Mouse (Mus musculus) left cerebral cortex, adult 9 months (tissue): ENCODE measurements around the gene Msi2.
A peak's percentile ranks its signal among the peaks of the same experiment; 100 is the strongest.

Experiments
- DNase-seq, 2 experiments: peaks; one replicate each; pipeline ENCODE4 v3.0.0; 2022; ENCODE audit warnings: low spot score in 2 of 2

Msi2 gene

GRCm38 (mm10) chr11:88561191-88561590 lies 157.1 kb downstream of the Msi2 start:
- DNase-seq = no peak

DNA sequence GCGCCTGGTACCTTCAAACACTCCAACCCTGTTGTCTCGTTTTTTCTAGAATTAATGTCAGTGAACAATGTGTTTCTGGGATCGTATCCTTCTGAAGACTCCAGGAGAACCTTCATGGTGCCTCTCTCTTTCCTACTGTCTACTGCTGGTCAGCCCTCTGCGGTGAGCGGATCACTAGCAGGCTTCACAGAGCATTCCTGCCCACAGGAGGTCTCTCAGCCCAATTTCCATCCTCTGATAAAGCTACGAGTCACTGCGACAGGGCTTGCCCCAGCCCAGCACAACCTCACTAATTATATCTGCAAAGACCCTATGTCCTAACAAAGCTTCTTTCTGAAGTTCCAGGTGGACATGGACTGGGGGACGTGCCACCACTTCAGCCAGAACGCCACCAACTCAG lies 157.7 kb downstream of the Msi2 start:
- DNase-seq = no peak

DNA sequence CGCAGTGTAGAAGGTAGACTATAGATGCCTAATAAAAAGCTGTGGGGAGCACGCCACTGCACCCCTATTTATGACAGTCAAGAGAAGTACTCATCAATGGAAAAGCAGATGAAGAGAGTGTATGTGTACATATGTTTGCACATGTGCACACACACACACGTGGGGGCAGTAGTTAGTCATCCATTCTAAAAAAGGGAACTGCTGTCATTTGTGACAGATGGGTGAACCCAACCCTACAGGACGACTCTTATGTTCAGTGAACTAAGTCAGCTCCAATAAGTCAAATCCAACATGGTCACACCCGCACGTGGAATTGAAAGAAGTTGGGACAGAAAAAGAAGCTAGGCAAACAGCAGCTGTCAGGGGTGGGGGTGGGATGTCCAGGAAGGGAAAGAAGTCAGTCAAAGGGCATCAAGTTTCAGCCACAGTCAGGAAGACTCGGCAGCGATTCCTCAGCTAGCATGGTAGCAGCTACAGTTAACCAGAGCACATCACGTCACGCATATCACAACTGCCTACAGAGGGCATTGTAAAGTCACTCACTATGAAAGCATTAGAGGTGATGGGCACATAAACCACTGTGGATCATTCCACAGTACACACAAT lies 158.8 kb downstream of the Msi2 start:
- no peak for DNase-seq

DNA sequence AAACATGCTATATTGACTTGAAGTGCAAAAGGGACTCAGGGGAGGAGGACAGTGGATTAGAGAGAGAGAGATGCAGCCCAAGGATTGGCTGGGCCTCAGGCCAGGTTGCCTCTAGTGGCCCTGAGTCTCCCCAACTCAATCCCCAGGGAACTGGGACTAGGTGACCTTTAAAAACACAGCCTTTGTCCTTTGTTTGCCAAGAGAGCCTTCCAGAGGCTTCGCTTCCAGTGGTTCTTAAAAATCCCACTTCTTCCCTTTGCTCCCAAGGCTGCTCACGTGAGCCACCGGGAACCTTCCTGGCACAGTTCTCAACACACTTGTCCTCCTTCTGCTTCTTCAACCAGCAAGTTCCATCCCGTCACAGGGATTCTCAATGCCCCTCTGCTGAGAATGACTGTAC lies 159.6 kb downstream of the Msi2 start:
- DNase-seq = no peak

DNA sequence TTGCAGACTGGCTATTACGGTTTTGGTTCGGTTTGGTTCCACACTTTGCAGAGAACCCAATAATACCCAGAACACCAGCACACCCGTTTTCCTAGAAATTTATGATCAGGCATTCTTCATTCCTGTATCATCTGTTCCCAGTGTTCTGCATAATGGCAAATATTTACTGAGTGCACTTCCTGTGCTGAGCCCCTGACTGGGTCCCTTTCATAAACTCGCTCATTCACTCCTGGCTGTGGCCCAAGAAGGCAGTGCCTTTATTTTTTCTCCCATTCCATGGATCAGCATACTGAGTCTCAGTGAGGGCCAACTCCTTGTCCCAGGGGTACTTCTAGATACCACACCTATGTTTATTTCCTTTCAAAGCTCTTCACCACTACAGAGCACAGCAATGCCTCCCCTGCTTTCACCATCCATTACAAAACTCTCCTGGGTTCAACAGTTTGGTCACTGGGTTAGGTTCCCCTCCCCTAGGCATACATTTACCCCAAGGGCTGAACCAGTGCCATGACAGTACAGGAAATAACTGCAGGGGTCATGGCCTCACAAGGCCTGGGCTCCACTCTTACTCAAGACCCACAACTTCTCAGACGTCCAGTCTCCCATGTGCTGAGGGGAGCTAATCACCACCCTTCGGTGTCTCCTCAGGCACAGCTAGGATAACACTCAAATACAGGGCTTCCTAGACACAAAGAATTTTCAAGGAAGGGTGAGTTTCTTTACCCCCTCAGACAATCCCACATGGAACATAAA lies 160.3 kb downstream of the Msi2 start:
- no peak for DNase-seq

DNA sequence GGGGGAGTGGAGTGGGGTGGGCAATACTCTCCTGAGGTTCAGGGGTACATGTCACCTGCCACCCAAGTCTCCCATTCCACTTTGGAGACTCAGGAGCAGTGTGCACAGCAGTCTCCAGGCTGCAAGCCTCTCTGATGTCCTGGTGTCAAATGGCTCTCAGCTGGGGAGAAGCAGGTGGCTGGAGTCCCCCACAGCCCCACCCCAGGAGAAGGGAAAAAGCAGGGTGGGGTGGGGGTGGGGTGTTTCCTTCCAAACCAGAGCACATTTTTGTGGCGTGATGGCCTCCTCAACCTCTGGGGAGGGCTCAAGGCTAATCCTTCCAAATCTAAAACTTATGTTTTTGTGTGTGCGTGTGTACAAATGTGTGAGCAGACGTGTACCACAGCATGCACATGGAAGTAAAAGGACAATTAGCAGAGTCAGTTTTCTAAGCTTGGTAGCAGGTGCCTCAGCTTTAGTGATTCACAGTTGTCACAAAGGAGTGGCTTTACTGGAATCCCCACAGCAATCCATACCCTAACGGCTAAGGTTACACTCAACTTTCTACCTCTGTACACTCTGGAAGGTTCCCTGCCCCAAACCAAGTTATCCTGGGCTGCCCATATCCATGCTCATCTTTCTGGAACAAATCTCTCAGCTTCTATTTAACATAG lies 161.1 kb downstream of the Msi2 start:
- no peak for DNase-seq

- no peak for DNase-seq
Measured at GRCm38 (mm10) chr11:88555902-88556549, 162.3 kb downstream of the Msi2 start.

- no peak for DNase-seq
Measured at GRCm38 (mm10) chr11:88555232-88555818, 163.0 kb downstream of the Msi2 start.

DNA sequence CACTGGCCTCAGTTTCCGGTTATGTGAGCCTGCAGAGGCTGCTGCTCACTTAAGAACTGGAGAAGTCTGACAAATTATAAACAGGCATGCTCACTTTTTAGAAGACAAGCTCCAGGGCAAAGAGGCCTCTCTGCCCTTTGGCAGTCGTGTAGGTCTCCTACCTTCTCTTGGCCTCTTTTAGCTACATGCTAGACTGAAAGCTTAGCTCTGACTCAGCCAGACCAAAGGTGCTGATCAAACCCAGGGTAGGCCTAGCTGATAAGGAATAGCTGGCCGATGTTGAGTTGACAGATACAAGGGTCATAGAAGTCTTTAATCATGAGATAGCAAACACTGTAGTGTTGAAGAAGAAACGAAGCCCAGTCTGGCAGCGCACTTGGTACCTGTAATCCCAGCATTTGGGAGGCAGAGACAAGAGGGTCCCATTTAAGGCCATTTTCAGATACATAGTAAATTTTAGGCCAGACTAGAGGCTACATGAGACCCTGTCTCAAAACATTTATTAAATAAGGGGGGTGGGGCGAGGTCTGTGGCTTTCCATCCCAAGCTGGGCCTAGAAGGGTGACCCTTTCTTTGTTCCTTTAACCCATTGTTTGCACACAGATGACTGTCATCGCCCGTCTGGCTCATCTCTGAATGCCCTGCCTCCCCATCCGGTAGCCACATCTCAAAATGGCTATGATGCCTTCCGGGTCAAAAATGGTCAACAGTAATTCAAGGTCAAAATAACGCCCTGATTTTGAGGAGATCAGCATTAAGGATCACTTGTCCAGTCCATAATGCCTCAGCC lies 164.6 kb downstream of the Msi2 start:
- no peak for DNase-seq

- peak; percentile 20 to 82 for DNase-seq
Measured at GRCm38 (mm10) chr11:88552987-88553386, 165.3 kb downstream of the Msi2 start.

DNA sequence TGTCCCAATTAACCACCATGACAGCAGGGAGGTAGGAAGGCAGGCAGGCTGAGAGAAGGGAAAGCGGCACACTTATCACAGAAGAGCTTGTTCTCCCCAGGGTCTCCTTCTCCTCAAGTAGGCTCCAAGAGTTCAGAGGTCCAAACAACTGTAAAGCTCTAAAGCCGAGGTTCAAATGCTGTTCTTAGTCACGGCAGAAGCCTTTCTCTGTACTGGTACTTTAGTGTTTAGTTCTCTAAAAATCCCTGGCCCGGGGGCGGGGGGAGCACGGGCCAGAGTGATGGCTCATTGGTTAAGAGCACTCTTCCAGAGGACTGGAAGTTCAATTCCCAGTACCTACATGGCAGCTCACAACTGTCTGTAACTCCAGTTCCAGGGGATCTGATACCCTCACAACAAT lies 165.9 kb downstream of the Msi2 start:
- no peak for DNase-seq

DNA sequence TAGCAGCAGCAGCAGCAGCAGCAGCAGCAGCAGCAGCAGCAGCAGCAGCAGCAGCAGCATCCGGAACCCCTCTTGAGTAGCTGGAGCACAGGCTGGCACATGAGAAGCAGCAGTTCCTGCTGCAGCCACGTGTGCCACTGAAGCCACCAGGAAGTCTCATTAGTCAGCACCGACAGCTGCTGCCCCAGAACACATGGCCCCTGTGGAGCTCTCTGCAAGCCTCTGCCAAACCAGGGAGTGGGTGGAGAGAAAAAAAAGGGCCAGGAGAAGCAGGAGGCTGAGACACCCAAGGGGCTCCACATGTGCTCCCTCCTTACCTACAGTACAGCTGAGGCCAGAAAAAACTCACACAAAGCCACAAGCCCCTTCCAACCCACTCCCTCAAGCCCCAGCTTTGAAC lies 167.3 kb downstream of the Msi2 start:
- DNase-seq = peak; percentile 37 to 48

GRCm38 (mm10) chr11:88550083-88550907 lies 168.0 kb downstream of the Msi2 start:
- no peak for DNase-seq

GRCm38 (mm10) chr11:88549529-88549900 lies 168.8 kb downstream of the Msi2 start:
- no peak for DNase-seq

DNA sequence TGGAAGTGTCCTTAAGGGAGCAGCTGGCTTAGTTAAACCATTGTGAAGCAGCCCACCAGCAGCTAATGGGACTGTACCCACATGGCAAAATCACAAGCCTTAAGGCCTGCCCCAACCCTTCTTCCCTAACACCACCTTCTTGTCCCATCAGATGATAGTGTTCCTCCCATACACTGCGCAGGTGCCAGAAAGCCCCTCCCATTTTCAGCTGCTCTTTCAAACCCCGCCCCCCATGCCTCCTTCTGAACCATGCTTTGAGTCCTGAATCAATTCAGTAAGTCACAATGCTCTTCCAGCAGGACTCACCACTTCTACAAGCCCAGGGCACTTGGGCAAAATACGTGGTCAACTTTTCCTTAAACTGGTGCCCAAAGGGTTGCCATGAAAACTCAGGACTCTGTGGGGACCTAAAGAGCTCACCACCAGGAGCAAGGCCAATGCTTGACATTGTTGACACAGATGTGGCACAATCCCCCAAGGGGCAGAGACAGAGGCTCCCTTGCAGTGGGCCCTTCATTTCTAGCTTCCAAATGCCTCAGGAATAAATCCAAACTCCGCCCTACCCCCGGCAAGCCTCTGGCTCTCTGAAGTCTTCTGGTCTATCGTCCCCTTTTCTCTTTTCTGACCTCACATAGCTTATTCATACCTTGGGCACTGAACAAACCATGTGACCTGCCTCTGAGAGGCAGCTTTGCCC lies 169.3 kb downstream of the Msi2 start:
- no peak for DNase-seq

GRCm38 (mm10) chr11:88548423-88548822 lies 169.9 kb downstream of the Msi2 start:
- no peak for DNase-seq

DNA sequence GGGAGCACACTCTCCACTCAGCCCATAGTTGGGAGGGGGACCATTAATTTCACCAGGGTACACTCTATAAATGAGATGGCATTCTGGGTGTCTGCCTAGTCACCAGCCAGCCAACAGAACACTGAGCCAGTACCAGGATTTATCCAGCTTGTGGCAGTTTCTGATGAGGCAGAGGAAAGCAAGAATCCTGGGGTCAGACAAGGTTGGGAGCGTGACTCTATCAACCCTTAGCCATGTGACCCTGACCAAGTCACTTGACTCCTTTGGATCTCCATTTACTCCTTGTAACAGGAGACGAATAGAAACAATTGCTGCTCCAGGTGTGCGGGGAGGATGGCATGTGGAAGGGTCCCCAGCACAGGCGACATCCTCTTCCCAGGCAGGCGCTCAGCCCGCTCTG lies 174.5 kb downstream of the Msi2 start:
- DNase-seq = no peak

DNA sequence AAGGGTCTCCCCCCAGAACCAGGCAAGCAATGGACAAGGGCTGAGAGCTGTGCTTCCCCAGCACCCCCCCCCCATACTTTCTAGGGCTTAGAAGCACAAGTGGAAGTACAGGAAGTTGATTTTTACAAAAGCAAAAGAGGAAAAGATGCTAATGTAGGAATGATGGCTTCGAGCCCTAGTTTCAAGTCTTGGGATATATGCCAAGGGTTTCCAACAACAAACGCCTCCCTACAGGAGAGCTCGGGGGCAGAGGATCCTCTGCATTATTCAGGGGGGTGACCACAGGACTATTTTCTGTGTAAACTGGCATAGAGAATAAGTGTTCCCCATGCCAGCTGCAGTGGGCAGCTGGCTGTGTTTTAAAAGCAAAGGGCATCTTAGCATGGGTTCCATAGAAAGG lies 175.5 kb downstream of the Msi2 start:
- no peak for DNase-seq

DNA sequence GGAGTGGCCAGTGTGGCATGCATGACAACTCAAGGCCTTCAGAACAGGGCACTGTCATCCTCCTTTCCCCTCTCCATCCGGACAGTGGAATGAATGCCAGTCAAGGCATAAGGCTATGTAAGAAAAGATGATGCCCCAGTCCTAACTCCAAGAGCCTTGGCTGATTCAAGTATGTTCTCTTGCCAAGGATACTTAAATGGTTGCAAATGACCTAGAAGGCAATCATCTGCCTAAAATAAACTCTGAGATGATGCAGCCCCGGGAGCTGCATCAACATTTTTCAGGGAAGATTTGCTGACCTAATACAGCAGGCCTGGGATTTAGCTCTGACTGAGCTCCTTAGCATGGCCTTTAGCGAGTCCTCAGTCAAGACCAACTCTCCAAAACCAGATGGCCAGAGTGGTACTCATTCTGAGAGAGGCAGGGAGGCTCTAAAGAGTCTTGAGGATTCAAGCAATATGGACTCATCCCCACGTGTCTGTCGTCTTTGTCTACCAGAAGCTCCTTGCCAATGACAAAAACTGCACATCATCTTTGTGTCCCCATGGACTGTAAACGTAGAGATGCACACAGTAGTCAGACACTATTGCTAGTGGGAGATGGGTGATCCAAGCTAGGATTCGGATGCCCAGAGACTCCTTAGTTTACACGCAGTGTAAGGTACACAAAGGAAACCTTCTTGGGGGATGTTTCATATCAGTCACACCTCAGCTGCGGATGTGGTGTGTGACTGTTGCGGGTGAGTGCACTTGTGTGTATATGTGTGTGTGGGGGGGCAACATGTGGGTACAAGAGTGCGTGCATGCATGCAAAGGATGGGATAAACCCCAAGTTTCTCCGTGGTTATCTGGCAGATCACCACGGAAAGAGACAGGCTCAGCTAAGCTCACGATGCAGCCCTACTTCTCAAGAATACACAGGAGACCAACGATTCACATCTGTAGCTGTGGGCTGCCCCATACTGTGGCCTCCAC lies 176.4 kb downstream of the Msi2 start:
- DNase-seq = no peak
